In the genomic region with DNA sequence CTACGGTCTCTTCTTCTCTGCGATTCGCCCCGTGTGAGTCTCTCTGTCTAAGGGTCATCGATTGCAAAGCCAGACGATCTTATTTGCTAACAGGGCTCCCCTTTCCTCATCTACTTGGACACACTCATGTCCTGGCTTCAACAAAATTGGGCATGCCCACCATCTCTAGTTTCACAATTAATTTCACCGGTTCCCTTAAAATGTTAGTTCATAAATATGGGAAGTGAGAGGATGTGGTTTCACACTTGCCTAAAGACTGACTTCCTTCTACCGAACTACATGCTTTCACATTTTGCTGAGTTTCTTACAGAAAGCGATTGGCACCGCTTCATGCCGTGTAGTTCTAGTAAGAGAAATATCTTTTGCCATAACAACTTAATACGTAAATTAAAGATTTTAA, we compare ENCODE assay signal across 16 mouse cellular contexts.
DNase-seq lines count a peak whose midpoint lies in the region; ATAC-seq and TF ChIP-seq lines count a peak whose summit lies in the region.
"Had no signal": no experiment of that assay in that cellular context is flagged by ENCODE, and none has a peak within 500 bp of the region (broad histone marks: within the 10 kb centered on the region; RNA-seq: fewer than 3 reads in every experiment).

No protein-coding gene starts in this region.

- H3K9ac ChIP-seq in liver, embryonic 14.5 days (replicated peaks) = no peak overlapping the region
- H3K9ac ChIP-seq: embryonic facial prominence, embryonic 15.5 days; heart, embryonic 15.5 days; hindbrain, embryonic 13.5 days had no signal

- no peak for TF ChIP-seq POLR2A in bone marrow, adult 2 months (IDR thresholded peaks at IDR 0.05; ENCODE audit: borderline replicate concordance, control insufficient read depth, low read depth, low read length)

- H3K27me3 ChIP-seq in liver, embryonic 14.5 days (ENCODE audit: control insufficient read depth, insufficient read depth, low read length) = no peaks in the 10 kb centered on the region
- H3K27me3 ChIP-seq: embryonic facial prominence, embryonic 15.5 days; heart, embryonic 15.5 days; hindbrain, embryonic 13.5 days had no signal

- WGBS in liver, embryonic 14.5 days (ENCODE audit: insufficient replicate concordance) = 61% methylated on average over 12 of the region's 12 CpGs
- whole genome bisulfite sequencing in bone marrow, adult 2 months = 24% methylated on average over 12 of the region's 12 CpGs

- H3K36me3 ChIP-seq in liver, embryonic 14.5 days (replicated peaks; ENCODE audit: control insufficient read depth, insufficient read depth, low read depth) = no peaks in the 10 kb centered on the region

- TF ChIP-seq EP300 in liver, embryonic 14.5 days (IDR thresholded peaks at IDR 0.05; ENCODE audit: low read depth) = no peak

- TF ChIP-seq CTCF in liver, embryonic 14.5 days (IDR thresholded peaks at IDR 0.05; ENCODE audit: low read depth) = no peak
- no peak for TF ChIP-seq CTCF in bone marrow, adult 2 months (IDR thresholded peaks at IDR 0.05; ENCODE audit: control insufficient read depth, insufficient read depth, low read length)

- no peaks in the 10 kb centered on the region for H3K9me3 ChIP-seq in liver, embryonic 14.5 days (ENCODE audit: control insufficient read depth, low read length)
- H3K9me3 ChIP-seq: embryonic facial prominence, embryonic 15.5 days; heart, embryonic 15.5 days; hindbrain, embryonic 13.5 days had no signal

- ATAC-seq in liver, embryonic 14.5 days (ENCODE audit: insufficient read depth) = peak; percentile 21; the same call in 1 of the 2 replicates
- ATAC-seq in granulocyte monocyte progenitor cell, adult 5-6 weeks (replicated peaks; ENCODE audit: poor library complexity, severe bottlenecking) = peak; percentile 88
- peak; percentile 66 for ATAC-seq in neutrophil, adult 5-6 weeks (ENCODE audit: extremely low read depth, insufficient number of reproducible peaks, low FRiP score, poor library complexity, severe bottlenecking)
- ATAC-seq: intestine, postnatal 0 days had no signal

- H3K4me1 ChIP-seq in liver, embryonic 14.5 days (replicated peaks; ENCODE audit: control insufficient read depth in 2 of 2, insufficient read depth in 2 of 2, low read length in 1 of 2) = no peaks in the 10 kb centered on the region
- H3K4me1 ChIP-seq in bone marrow, adult 2 months (ENCODE audit: control insufficient read depth, insufficient read depth, low read length) = peaks cover 3% of the 10 kb centered on the region; the same call in 1 of the 2 replicates
- H3K4me1 ChIP-seq: embryonic facial prominence, embryonic 15.5 days had no signal

- peak in 2 of 3 experiments; percentile 1 to 16 for DNase-seq in liver, embryonic 14.5 days (ENCODE audit: low read depth in 3 of 3, low spot score in 3 of 3)
- no peak for DNase-seq in liver
- DNase-seq in thymus, postnatal 14 days = no peak
- no peak for DNase-seq in thymus, postnatal 0 days (ENCODE audit: low spot score)
- DNase-seq: cerebellum, adult 11 months; gastrocnemius, postnatal 36 days; left cerebral cortex, postnatal 4 days had no signal

- no peak overlapping the region for H3K4me2 ChIP-seq in liver, embryonic 14.5 days (ENCODE audit: low read depth)
- H3K4me2 ChIP-seq: embryonic facial prominence, embryonic 15.5 days; heart, embryonic 15.5 days; hindbrain, embryonic 13.5 days; midbrain, embryonic 11.5 days had no signal

- no peak overlapping the region for H3K27ac ChIP-seq in liver, embryonic 14.5 days
- H3K27ac ChIP-seq in bone marrow, adult 2 months (ENCODE audit: control insufficient read depth, insufficient read depth, low read depth, low read length, poor library complexity) = peak overlapping the region; percentile 73
- H3K27ac ChIP-seq: embryonic facial prominence, embryonic 15.5 days; heart, embryonic 15.5 days; hindbrain, embryonic 13.5 days had no signal

- no peak overlapping the region for H3K4me3 ChIP-seq in liver, embryonic 14.5 days (ENCODE audit: insufficient read depth in 1 of 2, low read depth in 2 of 2, low read length in 2 of 2)
- H3K4me3 ChIP-seq in bone marrow, adult 2 months (replicated peaks; ENCODE audit: control insufficient read depth, low read depth, low read length) = peak overlapping the region; percentile 15
- H3K4me3 ChIP-seq: embryonic facial prominence, embryonic 15.5 days; heart, embryonic 15.5 days; hindbrain, embryonic 13.5 days; myocyte had no signal

Comparison
In these comparisons a context has a peak if more than half of its experiments do, and no peak if none do; other contexts are left out.
1. DNase-seq: peak in liver, embryonic 14.5 days (2 of 3); none in liver (single experiment), thymus, postnatal 14 days (single experiment) and thymus, postnatal 0 days (single experiment).
2. ATAC-seq: peak in every context shown above with its lines; median percentile 88 in granulocyte monocyte progenitor cell, adult 5-6 weeks; 66 in neutrophil, adult 5-6 weeks; 21 in liver, embryonic 14.5 days.